Mouse (Mus musculus) lung, adult 2 months (tissue): ENCODE data around the gene Lgsn.

Experiments used
- CTCF ChIP-seq: fragments of 200-500 bp; IDR thresholded peaks from 2 replicates; pipeline ENCODE4 v1.5.1; 2011; ENCODE audit warnings: mild to moderate bottlenecking, low read length, control low read depth; ENCODE audit not compliant: insufficient read depth
- POLR2A ChIP-seq: fragments of 200-500 bp; IDR thresholded peaks from 2 replicates; pipeline ENCODE4 v1.6.1; 2011; ENCODE audit warnings: low read depth, mild to moderate bottlenecking, control low read depth, low read length, borderline replicate concordance; ENCODE audit errors: extremely low read depth

- no peak for TF ChIP-seq CTCF
- no peak for TF ChIP-seq POLR2A
Measured at GRCm38 (mm10) chr1:31156884-31157283, 19.3 kb upstream of the Lgsn start.
